Mouse (Mus musculus) cerebellum, adult 2 months (tissue): ENCODE results near the gene Uimc1.

Experiments
- CTCF ChIP-seq: fragments of 200-500 bp; IDR thresholded peaks from 2 replicates; pipeline ENCODE4 v1.5.1; 2011; ENCODE audit warnings: low read depth, mild to moderate bottlenecking, control low read depth, low read length, moderate library complexity, borderline replicate concordance; ENCODE audit not compliant: insufficient read depth
- POLR2A ChIP-seq: fragments of 200-500 bp; IDR thresholded peaks from 2 replicates; pipeline ENCODE4 v1.6.1; 2011; ENCODE audit warnings: low read length, control low read depth, borderline replicate concordance; ENCODE audit not compliant: insufficient read depth

- TF ChIP-seq CTCF (no peak), POLR2A (no peak)
These were observed 24.5 kb downstream of the Uimc1 start for GRCm38 (mm10) chr13:55075597-55075996.
